Mouse (Mus musculus): ENCODE measurements around the gene Nme9. TPM values are rescaled to one million over a fixed set of nuclear protein-coding genes. Genes with fewer than 3 reads are reported as not detected.
A peak's percentile ranks its signal among the peaks of the same experiment; 100 is the strongest.

Nme9 gene
- polyA plus RNA-seq (2014; fragmentation: Nextera tagmentation; extraction: Ambion mirVana), result 0.31 TPM in 1 of 2 replicates, not detected in the other

DNA sequence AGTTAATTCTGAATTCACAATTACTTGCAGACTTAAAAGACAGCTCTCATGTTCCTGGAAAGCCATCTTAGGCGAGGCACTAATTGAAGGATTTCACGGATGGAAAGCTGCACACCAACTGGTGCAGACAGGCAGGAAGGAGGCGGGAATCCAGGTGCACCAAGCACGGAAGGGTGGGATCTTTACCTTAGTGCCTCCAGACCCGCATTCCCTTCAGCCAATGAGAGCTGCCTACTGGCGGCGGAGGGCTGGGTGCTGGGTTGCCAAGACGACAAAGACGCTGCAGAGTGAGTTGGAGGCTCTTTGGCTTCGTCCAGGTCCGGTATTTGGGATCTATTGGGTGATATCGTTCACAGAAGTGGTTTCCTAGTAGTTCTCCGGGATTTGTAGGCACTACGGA lies at the start of gene Nme9:
Gene Nme9 (plus strand): TSS at position 315 of the 400 bp plus-strand sequence.
- H3K9ac ChIP-seq (replicated peaks; ENCODE audit: low read length), result no peak within 1 kb of the TSS
- 6% methylated on average over 14 of the region's 14 CpGs for WGBS
- H3K4me1 ChIP-seq (ENCODE audit: control insufficient read depth, insufficient read depth, low read length), result no peaks in the 10 kb centered on the region
- H3K4me2 ChIP-seq (ENCODE audit: low read length), result 0 out of 2 replicates have a peak within 1 kb of the TSS, but pooled peaks have one; percentile 7
- H3K27me3 ChIP-seq (ENCODE audit: control insufficient read depth, insufficient read depth, low read length), result no peaks in the 10 kb centered on the region
- H3K36me3 ChIP-seq (ENCODE audit: control insufficient read depth, insufficient read depth, low read length), result no peaks in the 10 kb centered on the region
- DNase-seq, result peak; percentile 32
- no peak within 1 kb of the TSS for H3K27ac ChIP-seq (replicated peaks; ENCODE audit: low read depth, low read length)
- H3K9me3 ChIP-seq (ENCODE audit: control insufficient read depth, low read length), result no peaks in the 10 kb centered on the region
- H3K4me3 ChIP-seq (replicated peaks; ENCODE audit: low read depth, low read length), result no peak within 1 kb of the TSS
- no peak for ATAC-seq (ENCODE audit: low FRiP score, low TSS enrichment)

DNA sequence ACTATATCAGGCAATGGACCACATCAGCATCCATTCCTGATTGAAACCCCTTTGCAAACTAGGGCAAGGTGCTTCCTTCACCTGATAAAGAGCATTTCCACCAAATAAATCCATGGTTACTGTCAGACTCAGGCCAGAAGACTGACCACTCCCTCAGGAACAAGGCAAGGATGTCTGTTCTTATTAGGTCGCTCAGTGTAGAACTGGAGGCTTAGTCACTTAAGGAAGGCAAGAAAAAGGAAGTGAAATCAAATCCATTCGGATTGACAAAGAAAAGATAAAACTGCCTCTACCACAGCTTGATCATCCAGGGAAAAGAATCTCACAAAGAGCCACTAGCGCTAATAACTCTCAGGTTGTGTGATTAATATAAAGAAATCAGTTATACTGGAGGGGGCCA lies 42.0 kb upstream of the Nme9 start:
- no peak for DNase-seq
- peaks cover 1% of the 10 kb centered on the region for H3K4me1 ChIP-seq (ENCODE audit: control insufficient read depth, insufficient read depth, low read length)
- H3K36me3 ChIP-seq (ENCODE audit: control insufficient read depth, insufficient read depth, low read length), result peaks cover 4% of the 10 kb centered on the region; the same call in 1 of the 2 replicates
- no peak for ATAC-seq (ENCODE audit: low FRiP score, low TSS enrichment)
- no peak overlapping the region for H3K4me3 ChIP-seq (replicated peaks; ENCODE audit: low read depth, low read length)
- no peak overlapping the region for H3K27ac ChIP-seq (replicated peaks; ENCODE audit: low read depth, low read length)
- H3K4me2 ChIP-seq (ENCODE audit: low read length), result no peak overlapping the region
- H3K27me3 ChIP-seq (ENCODE audit: control insufficient read depth, insufficient read depth, low read length), result no peaks in the 10 kb centered on the region
- 78% methylated on average over 3 of the region's 3 CpGs for WGBS
- H3K9me3 ChIP-seq (ENCODE audit: control insufficient read depth, low read length), result no peaks in the 10 kb centered on the region
- no peak overlapping the region for H3K9ac ChIP-seq (replicated peaks; ENCODE audit: low read length)

DNA sequence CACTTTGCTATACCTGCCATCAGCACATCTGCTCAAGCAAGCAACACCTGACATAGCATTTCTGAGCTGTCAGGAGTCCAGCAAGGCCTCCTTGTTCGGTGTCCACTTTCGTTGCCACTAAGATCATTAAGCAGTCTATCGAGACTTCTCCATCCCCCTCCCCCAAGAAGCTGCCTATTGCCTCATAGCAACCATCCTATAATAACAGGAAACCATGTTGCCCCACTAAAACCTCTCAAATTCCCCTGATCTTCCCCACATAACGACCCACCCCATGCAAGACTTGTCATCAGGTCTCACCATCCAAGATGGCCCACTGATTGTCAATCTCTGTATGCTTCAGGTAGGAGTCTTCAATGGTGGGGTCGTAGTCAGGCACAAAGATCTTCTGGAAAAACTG lies 40.2 kb upstream of the Nme9 start:
- Histone ChIP-seq H3K36me3 (ENCODE audit: control insufficient read depth, insufficient read depth, low read length) (peaks cover 4% of the 10 kb centered on the region; the same call in 1 of the 2 replicates), H3K9ac (replicated peaks; ENCODE audit: low read length) (no peak overlapping the region), H3K4me3 (replicated peaks; ENCODE audit: low read depth, low read length) (no peak overlapping the region), H3K4me2 (ENCODE audit: low read length) (no peak overlapping the region), H3K9me3 (ENCODE audit: control insufficient read depth, low read length) (no peaks in the 10 kb centered on the region), H3K27me3 (ENCODE audit: control insufficient read depth, insufficient read depth, low read length) (no peaks in the 10 kb centered on the region), H3K27ac (replicated peaks; ENCODE audit: low read depth, low read length) (no peak overlapping the region), H3K4me1 (ENCODE audit: control insufficient read depth, insufficient read depth, low read length) (peaks cover 16% of the 10 kb centered on the region)
- no peak for DNase-seq
- ATAC-seq (ENCODE audit: low FRiP score, low TSS enrichment), result no peak
- 91% methylated on average over 5 of the region's 5 CpGs for whole genome bisulfite sequencing

DNA sequence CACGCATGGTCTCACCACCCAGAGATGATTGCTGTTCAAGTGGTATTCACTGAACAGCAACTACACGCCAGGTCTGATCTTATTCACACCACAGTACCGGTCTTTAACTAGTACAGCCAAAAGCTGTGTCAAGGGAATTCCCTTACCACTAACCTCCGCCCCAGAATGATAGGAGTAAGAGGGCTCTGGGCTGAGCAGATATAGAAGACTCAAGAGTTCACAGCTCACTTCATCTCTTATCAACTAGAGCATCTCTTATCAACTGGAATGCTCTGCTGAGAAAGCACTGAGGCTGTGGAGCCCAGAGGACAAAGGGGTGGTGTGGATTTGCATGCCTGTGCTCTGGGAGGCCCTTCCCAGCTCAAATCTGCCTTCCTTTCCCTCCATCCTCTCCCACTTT lies 39.5 kb upstream of the Nme9 start:
- H3K9me3 ChIP-seq (ENCODE audit: control insufficient read depth, low read length), result no peaks in the 10 kb centered on the region
- no peak overlapping the region for H3K4me2 ChIP-seq (ENCODE audit: low read length)
- H3K27me3 ChIP-seq (ENCODE audit: control insufficient read depth, insufficient read depth, low read length), result no peaks in the 10 kb centered on the region
- DNase-seq (no peak), ATAC-seq (ENCODE audit: low FRiP score, low TSS enrichment) (no peak)
- H3K4me1 ChIP-seq (ENCODE audit: control insufficient read depth, insufficient read depth, low read length), result peaks cover 19% of the 10 kb centered on the region
- no peak overlapping the region for H3K9ac ChIP-seq (replicated peaks; ENCODE audit: low read length)
- WGBS, result 93% methylated on average over 4 of the region's 4 CpGs
- H3K4me3 ChIP-seq (replicated peaks; ENCODE audit: low read depth, low read length), result no peak overlapping the region
- peaks cover under 1% of the 10 kb centered on the region; the same call in 1 of the 2 replicates for H3K36me3 ChIP-seq (ENCODE audit: control insufficient read depth, insufficient read depth, low read length)
- no peak overlapping the region for H3K27ac ChIP-seq (replicated peaks; ENCODE audit: low read depth, low read length)

DNA sequence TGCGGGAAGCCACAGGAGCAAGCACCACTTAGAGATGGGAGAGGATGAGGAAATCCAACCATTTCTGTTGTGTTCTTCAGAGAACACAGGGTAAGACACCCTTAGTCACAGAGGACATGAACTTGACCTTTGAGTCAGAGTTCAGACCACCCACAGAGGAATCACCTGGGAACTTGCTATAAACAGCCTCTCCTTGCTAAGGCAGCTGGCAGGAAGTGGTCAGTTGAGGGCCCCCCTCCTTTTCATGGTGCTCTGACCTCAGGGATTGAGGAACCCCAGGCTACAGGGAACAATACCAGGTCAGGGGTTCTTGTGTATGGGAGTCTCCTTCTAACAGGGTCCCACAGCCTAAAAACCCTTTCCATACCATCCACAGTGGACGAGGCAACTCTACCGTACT lies 34.5 kb upstream of the Nme9 start:
- peaks cover 29% of the 10 kb centered on the region for H3K4me1 ChIP-seq (ENCODE audit: control insufficient read depth, insufficient read depth, low read length)

DNA sequence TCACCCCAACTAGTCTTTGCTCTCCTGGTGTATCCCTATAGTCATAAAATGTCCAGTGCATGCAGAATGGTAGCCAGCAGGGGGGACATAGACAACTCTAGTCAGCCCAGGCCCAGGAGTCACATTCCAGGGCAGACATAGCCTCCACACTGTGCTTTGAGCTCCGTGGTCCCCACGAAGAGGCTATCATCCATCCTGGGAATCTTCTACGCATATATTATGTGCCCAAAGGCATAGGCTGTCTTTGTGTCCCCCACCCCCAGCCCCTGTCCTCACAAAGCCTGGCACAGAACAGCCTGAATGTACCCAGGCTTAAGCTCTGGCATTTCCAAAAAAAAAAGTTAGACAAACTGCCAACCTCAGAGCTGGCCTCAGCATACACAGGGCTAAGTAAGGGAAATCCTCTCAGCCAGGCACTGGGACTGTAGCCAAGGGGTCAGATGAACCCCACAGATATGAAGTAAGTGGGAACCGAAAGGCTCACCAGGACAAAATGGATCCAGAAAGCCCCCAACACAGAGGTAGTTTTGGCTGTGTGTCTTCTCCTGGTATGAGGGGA lies 33.9 kb upstream of the Nme9 start:
- Histone ChIP-seq H3K36me3 (ENCODE audit: control insufficient read depth, insufficient read depth, low read length) (no peaks in the 10 kb centered on the region), H3K27ac (replicated peaks; ENCODE audit: low read depth, low read length) (peak overlapping the region; percentile 49; the same call in 1 of the 2 replicates), H3K9me3 (ENCODE audit: control insufficient read depth, low read length) (no peaks in the 10 kb centered on the region), H3K9ac (replicated peaks; ENCODE audit: low read length) (no peak overlapping the region), H3K4me2 (ENCODE audit: low read length) (no peak overlapping the region), H3K27me3 (ENCODE audit: control insufficient read depth, insufficient read depth, low read length) (no peaks in the 10 kb centered on the region), H3K4me3 (replicated peaks; ENCODE audit: low read depth, low read length) (no peak overlapping the region), H3K4me1 (ENCODE audit: control insufficient read depth, insufficient read depth, low read length) (peaks cover 29% of the 10 kb centered on the region)
- WGBS, result 51% methylated on average over 4 of the region's 4 CpGs
- DNase-seq (peak; percentile 57), ATAC-seq (ENCODE audit: low FRiP score, low TSS enrichment) (peak; percentile 53; the same call in 1 of the 2 replicates)

More for the DNA sequence above, 34.5 kb upstream of the Nme9 start:
- Histone ChIP-seq H3K9ac (replicated peaks; ENCODE audit: low read length) (no peak overlapping the region), H3K27ac (replicated peaks; ENCODE audit: low read depth, low read length) (peak overlapping the region; percentile 28; the same call in 1 of the 2 replicates), H3K4me2 (ENCODE audit: low read length) (no peak overlapping the region), H3K4me3 (replicated peaks; ENCODE audit: low read depth, low read length) (no peak overlapping the region), H3K9me3 (ENCODE audit: control insufficient read depth, low read length) (no peaks in the 10 kb centered on the region), H3K36me3 (ENCODE audit: control insufficient read depth, insufficient read depth, low read length) (no peaks in the 10 kb centered on the region), H3K27me3 (ENCODE audit: control insufficient read depth, insufficient read depth, low read length) (no peaks in the 10 kb centered on the region)
- DNase-seq (no peak), ATAC-seq (ENCODE audit: low FRiP score, low TSS enrichment) (no peak)
- WGBS, result 93% methylated on average over 3 of the region's 3 CpGs

DNA sequence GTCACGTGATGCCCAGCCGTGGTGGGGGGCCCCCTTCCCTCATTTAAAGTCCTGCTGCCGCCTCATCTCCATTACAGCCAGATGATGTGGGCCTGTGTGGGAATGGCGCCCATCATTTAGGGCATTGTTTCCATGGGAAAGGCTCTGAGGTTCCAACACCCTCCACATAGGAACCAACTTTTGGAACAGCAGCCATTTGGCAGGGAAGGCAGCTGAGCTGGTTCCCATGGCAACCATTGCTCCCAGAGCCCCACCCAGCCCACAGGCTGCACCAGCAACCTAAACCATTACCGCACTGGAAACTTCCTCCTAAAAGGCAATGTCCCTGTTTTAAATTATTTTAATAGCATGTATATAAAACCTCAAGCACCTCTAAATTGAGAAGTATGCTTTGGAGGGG lies 32.9 kb upstream of the Nme9 start:
- Histone ChIP-seq H3K27ac (replicated peaks; ENCODE audit: low read depth, low read length) (peak overlapping the region; percentile 49; the same call in 1 of the 2 replicates), H3K27me3 (ENCODE audit: control insufficient read depth, insufficient read depth, low read length) (no peaks in the 10 kb centered on the region), H3K9ac (replicated peaks; ENCODE audit: low read length) (no peak overlapping the region), H3K4me3 (replicated peaks; ENCODE audit: low read depth, low read length) (no peak overlapping the region), H3K4me2 (ENCODE audit: low read length) (0 out of 2 replicates have a peak overlapping the region, but pooled peaks have one; percentile 3), H3K4me1 (ENCODE audit: control insufficient read depth, insufficient read depth, low read length) (peaks cover 29% of the 10 kb centered on the region), H3K36me3 (ENCODE audit: control insufficient read depth, insufficient read depth, low read length) (no peaks in the 10 kb centered on the region), H3K9me3 (ENCODE audit: control insufficient read depth, low read length) (no peaks in the 10 kb centered on the region)
- peak; percentile 74 for DNase-seq
- WGBS, result 54% methylated on average over 5 of the region's 5 CpGs
- ATAC-seq (ENCODE audit: low FRiP score, low TSS enrichment), result peak; percentile 48

DNA sequence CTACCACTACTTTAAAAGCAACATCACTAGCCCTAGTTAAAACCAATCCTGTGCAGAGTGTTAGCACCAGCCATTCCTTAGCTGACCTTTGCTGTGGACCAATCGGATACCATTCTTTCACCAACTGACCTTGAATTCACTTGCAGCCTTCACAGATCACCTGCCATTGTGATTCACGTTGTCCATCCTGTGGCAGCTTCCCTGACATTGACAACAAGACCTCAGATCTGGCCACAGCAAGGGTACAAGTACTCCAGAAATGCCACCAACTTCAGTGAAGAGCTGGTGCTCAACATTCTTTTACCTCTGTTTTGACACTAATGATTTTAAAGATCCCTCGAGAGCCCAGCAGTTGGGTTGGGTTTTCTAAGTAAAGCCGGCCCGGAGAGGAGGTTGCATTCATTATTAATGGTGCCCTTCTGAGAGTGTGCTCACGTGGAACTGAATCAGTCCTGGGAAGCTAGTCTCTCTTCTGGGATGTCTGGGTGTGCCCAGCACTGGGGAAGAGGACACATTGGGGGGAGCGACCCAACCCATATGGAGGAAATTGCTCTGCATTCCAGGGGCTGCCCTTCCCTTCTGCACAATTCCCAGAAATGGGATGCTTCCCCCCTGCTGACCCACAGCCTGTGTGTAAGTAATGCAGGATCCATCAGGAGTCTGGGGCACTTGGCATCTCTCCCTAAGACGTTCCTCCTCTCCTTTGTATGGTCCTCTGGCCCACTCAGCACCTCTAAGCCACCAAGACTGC lies 31.1 kb upstream of the Nme9 start:
- no peaks in the 10 kb centered on the region for H3K9me3 ChIP-seq (ENCODE audit: control insufficient read depth, low read length)
- H3K4me3 ChIP-seq (replicated peaks; ENCODE audit: low read depth, low read length), result no peak overlapping the region
- ATAC-seq (ENCODE audit: low FRiP score, low TSS enrichment) (no peak), DNase-seq (no peak)
- 73% methylated on average over 8 of the region's 8 CpGs for WGBS
- peaks cover 25% of the 10 kb centered on the region for H3K4me1 ChIP-seq (ENCODE audit: control insufficient read depth, insufficient read depth, low read length)
- H3K27me3 ChIP-seq (ENCODE audit: control insufficient read depth, insufficient read depth, low read length), result no peaks in the 10 kb centered on the region
- no peak overlapping the region for H3K4me2 ChIP-seq (ENCODE audit: low read length)
- H3K36me3 ChIP-seq (ENCODE audit: control insufficient read depth, insufficient read depth, low read length), result no peaks in the 10 kb centered on the region
- no peak overlapping the region for H3K27ac ChIP-seq (replicated peaks; ENCODE audit: low read depth, low read length)
- H3K9ac ChIP-seq (replicated peaks; ENCODE audit: low read length), result no peak overlapping the region
